Mouse (Mus musculus): Measurements from ENCODE around the gene Arl4c.

Gene Arl4c

GRCm38 (mm10) chr1:88701870-88702661 is at the start of gene Arl4c:
Gene Arl4c, minus strand, starts transcription at chr1:88702221.
- DNase-seq (ENCODE audit: low spot score in 2 of 2), result peak; percentile 72 to 73

GRCm38 (mm10) chr1:88751332-88751731 is 49.3 kb upstream of the Arl4c start:
- DNase-seq (ENCODE audit: low spot score in 2 of 2), result no peak

GRCm38 (mm10) chr1:88750576-88750975 is 48.6 kb upstream of the Arl4c start:
- no peak for DNase-seq (ENCODE audit: low spot score in 2 of 2)

- no peak for DNase-seq (ENCODE audit: low spot score in 2 of 2)
Observed at GRCm38 (mm10) chr1:88750126-88750525, 48.1 kb upstream of the Arl4c start.

GRCm38 (mm10) chr1:88749106-88749505 is 47.1 kb upstream of the Arl4c start:
- DNase-seq (ENCODE audit: low spot score in 2 of 2), result no peak

- peak; percentile 77 to 85 for DNase-seq (ENCODE audit: low spot score in 2 of 2)
Observed at GRCm38 (mm10) chr1:88745256-88745655, 43.2 kb upstream of the Arl4c start.

GRCm38 (mm10) chr1:88744261-88744660 is 42.2 kb upstream of the Arl4c start:
- no peak for DNase-seq (ENCODE audit: low spot score in 2 of 2)

- peak in 1 of 2 experiments; percentile 56 for DNase-seq (ENCODE audit: low spot score in 2 of 2)
Observed at GRCm38 (mm10) chr1:88742372-88742771, 40.4 kb upstream of the Arl4c start.

GRCm38 (mm10) chr1:88739546-88739945 is 37.5 kb upstream of the Arl4c start:
- DNase-seq (ENCODE audit: low spot score in 2 of 2), result no peak

GRCm38 (mm10) chr1:88738931-88739330 is 36.9 kb upstream of the Arl4c start:
- DNase-seq (ENCODE audit: low spot score in 2 of 2), result no peak

GRCm38 (mm10) chr1:88729496-88729895 is 27.5 kb upstream of the Arl4c start:
- DNase-seq (ENCODE audit: low spot score in 2 of 2), result no peak

- no peak for DNase-seq (ENCODE audit: low spot score in 2 of 2)
Observed at GRCm38 (mm10) chr1:88727369-88727768, 25.3 kb upstream of the Arl4c start.

GRCm38 (mm10) chr1:88725716-88726115 is 23.7 kb upstream of the Arl4c start:
- no peak for DNase-seq (ENCODE audit: low spot score in 2 of 2)

GRCm38 (mm10) chr1:88720626-88721229 is 18.7 kb upstream of the Arl4c start:
- no peak for DNase-seq (ENCODE audit: low spot score in 2 of 2)

- peak in 1 of 2 experiments; percentile 36 for DNase-seq (ENCODE audit: low spot score in 2 of 2)
Observed at GRCm38 (mm10) chr1:88718563-88718962, 16.5 kb upstream of the Arl4c start.

GRCm38 (mm10) chr1:88717736-88718135 is 15.7 kb upstream of the Arl4c start:
- DNase-seq (ENCODE audit: low spot score in 2 of 2), result no peak

- DNase-seq (ENCODE audit: low spot score in 2 of 2), result no peak
Observed at GRCm38 (mm10) chr1:88712011-88712410, 10.0 kb upstream of the Arl4c start.

- no peak for DNase-seq (ENCODE audit: low spot score in 2 of 2)
Observed at GRCm38 (mm10) chr1:88708646-88709305, 6.8 kb upstream of the Arl4c start.

- no peak for DNase-seq (ENCODE audit: low spot score in 2 of 2)
Observed at GRCm38 (mm10) chr1:88708191-88708590, 6.2 kb upstream of the Arl4c start.

- no peak for DNase-seq (ENCODE audit: low spot score in 2 of 2)
Observed at GRCm38 (mm10) chr1:88707536-88707935, 5.5 kb upstream of the Arl4c start.

- DNase-seq (ENCODE audit: low spot score in 2 of 2), result peak; percentile 85 to 93
Observed at GRCm38 (mm10) chr1:88705799-88706198, 3.8 kb upstream of the Arl4c start.

GRCm38 (mm10) chr1:88705050-88705449 is 3.0 kb upstream of the Arl4c start:
- no peak for DNase-seq (ENCODE audit: low spot score in 2 of 2)
